Mouse (Mus musculus) left cerebral cortex, adult 18-20 months (tissue): Measurements from ENCODE around the gene Adgrf1. TPM values are rescaled to one million over a fixed set of nuclear protein-coding genes. Genes with fewer than 3 reads are reported as not detected.

Experiments
- DNase-seq, 2 experiments: peaks; one replicate each; pipeline ENCODE4 v3.0.0; 2021 to 2022; ENCODE audit warnings: low spot score in 2 of 2, mixed read lengths in 1 of 2
- total RNA-seq, 2 experiments: library from RNA; stranded (reverse); gene quantifications; 2 replicates each; pipeline ENCODE4 v1.2.3; 2021

Adgrf1 gene
- total RNA-seq, 2 experiments from 2014 or later: not detected

DNA sequence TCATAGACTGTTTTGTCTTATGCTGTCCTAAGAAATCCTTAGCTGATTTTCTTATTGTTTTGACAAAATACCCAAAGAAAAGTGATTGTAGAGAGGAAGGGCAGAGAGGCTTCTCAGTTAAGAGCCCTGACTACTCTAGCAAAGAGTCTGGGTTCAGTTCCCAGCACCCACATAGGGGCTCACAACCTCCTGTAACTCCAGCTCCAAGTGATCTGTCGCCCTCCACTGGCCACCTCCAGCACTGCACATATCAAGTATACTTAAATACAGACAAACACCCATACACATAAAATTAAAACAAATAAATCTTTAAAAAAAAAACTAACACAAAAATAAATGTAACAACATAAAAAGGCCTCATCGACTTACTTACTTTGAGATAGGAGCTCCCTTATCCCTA lies 3.5 kb upstream of the Adgrf1 start:
- DNase-seq: no peak

DNA sequence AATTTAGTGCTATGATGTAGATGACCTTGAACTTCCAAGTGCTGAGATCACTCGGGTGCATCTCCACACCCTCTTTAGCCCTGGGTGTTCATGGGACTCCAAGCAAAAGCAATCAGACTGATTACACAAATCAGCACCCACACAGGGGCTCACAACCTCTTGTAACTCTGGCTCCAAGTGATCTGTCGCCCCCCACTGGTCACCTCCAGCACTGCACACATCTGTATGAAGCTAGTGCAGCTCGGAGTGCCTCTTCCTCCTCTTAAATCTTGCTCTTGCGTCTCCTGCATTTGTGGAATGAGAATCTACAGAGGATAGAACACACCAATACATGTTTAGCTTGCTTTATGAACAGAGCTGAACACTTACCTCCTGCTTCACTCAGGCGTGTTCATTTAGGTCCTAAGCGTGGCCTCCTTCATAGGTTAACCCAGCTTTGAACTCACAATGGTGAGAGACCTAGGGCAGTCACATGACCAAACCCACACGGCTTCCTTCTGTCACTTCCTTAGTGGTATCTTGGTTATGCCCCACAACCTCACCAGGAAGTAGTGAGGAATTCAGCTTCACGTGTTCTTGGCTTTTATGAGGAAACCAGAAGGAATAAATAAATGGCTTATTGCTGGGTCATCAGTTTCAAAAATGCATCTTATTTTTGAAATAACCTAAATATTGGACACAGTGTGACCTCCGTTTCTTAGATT lies 2.9 kb upstream of the Adgrf1 start:
- no peak for DNase-seq

DNA sequence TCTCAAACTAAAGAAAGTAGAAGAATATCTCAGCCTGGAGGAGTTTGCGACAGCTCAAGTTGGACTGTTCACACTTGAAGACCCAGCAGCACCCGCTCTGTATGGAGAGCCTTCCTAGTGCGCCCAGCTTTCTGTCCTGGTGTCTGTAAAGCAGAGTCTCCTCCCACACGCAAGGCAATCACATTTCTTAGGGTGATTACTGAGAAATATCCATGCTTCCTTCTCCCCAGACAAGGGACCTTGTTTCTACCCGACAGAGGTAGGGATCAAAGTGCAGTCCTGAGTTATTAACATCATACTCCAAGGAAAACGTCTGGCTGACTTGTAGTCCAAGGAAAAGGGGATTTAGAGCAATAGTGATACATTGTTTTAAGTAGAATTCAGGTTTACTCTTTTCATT lies 6.1 kb downstream of the Adgrf1 start:
- DNase-seq: no peak

DNA sequence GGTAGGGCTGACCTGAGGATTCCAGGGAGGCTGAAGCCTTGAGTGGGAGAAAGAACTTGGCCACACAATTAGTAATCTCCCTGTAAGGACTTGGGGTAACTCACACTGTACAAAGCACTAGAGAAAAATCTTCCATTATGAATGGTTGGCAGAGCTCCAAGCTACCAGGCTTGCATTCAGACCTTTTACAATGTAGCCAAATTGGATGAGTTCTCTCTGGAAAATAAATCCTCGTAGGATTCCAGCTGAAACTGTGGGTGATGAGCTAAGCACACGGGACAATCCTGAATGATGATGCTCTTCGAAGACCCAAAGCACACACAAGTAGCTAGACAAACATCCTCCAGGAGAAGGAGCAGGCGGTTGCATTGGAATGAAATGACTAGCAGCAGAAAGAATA lies 7.1 kb downstream of the Adgrf1 start:
- DNase-seq: peak; percentile 9 to 21

DNA sequence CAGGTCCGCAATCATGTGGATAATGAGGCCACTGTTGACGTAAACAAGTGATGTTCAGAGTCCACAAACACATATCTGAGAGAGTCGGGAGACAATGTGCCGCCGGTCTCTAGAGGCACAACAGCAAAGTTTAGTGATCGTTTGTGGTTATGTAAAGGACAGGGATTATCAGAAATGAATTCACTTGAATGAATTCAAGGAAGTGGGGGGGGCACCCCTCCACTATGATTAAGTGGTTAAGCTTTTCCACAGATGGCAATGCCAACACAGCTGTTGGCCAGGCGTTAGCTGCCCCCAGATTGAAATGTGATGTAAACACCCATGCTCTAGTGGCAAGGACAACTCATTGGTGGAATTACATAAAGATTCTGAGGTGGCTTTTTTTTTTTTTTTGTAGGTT lies 9.5 kb downstream of the Adgrf1 start:
- DNase-seq: no peak

DNA sequence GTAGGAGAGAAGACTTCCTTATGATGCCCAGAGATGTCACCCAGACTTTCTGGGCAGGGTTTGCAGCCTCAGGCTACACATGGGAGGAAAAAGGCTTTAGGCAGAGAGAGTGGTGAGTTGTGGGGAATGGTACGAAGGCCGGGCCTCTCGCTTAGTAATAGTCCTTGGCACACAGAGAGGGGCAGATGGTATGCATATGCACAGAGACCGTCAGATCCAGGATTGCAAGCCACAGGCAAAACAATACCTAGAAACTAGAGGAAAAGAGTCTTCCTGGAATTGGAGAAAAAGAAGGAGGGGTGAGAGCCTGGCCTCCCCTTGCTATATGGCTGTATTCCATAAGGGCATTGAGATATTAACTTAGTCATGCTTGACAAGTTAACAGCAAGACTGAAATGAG lies 12.2 kb downstream of the Adgrf1 start:
- DNase-seq: no peak

DNA sequence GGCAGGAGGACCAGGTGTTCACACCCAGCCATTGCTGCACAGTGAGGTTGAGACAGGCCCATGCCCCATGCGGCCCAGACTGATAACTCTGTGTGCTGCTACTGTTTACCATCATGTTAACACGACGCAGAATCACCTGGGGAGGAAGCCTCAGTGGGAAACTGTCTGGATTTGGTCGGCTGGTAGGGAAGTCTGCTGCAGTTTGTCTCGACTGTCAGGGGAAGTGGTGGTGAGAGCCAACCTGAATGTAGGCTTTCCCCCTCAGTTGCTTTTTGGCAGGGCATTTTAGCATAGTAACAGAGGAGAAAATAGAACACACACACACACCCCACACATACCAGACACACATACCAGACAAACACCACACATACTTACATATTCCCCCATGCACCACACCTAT lies 12.7 kb downstream of the Adgrf1 start:
- DNase-seq: no peak

DNA sequence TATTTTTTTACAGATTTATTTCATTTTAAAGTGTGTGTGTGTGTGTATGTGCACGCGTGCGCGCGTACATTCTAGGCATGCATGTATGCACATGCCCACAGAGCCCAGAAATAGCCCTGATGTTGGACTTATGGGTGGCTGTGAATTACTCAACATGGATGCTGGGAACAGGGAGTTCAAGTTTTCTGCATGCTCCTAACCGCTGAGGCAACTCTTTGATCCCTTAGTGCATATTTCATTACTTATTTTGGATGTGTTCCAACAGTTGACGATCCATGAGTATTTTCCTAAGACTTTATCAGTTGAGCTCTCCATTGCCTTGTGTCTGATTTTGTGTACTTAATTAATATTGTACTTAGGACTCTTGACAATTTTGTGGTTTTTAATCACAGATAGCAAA lies 29.4 kb downstream of the Adgrf1 start:
- DNase-seq: no peak

DNA sequence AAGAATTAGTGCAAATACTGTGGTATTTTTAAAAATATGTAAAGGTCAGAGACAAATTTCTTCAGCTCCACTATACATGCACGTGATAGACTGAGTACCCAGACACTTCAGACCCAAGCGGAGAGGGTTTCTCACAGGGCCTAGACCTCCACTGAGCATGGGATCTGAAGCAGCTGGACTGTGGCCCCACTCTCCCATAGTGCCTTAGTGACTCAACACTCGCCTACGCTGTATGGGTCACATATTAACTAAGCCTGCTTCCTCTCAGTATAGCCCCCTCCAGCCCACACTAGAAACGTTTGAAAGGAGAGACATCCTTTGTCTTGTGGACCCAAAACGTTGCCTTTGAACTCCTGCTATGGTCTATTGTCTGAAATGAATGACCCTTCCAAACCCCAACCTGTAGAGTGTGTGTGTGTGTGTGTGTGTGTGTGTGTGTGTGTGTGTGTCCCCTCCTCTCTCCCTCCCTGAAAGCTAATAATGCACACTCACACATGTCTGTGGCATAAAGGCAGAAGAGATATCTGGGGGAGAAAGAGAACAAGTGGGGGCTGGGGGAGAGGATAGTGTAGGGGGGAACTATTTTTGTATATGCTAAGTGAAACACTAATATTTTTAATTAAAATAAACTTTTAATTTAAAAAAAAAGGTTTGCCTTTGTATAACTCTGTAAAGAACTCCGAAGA lies 56.0 kb downstream of the Adgrf1 start:
- no peak for DNase-seq

DNA sequence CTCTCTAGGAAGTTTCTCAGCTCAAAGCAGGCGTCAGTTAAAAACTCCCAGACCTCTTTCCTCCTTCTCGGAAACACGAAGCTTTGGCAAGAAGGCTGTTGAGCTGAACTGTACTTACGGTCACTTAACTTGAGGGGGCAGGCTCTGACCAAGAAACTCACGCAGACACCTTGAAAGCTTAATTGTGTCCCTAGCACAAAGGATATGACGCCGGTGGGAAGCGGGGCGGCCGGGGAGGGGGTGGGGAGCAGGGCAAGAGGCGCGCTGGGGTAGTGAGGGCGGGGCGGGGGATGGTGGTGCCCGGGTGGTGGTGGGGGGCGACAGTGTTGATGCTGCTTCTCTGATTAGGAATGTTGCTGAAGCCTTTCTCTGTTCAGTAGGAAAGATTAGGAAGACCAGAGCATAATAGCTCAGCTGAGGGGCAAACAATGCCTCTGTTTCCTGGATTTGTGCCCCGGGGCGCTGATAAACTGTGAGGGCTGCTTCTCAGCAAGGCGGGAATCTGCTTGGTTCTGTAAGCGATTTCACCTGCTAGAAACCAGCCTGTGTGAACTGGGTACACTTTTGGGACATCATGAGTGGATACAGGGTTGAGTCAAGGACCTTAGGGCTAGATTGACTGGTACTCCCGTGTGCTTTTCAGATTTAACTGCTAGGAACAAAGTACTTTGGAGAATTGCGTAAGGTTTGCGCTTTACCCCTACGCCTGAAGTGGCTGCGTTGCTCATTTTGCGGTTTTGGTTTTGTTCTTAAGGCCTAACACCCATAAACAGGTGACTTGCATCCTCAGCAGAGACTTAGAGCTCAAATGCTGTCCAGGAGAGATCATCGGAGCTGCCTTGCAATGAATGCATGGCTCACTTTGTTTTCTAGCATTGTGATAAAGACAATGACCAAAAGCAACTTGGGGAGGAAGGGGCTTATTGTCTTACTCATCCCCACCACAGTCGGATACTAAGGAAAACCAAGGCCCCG lies 56.9 kb downstream of the Adgrf1 start:
- peak in 1 of 2 experiments; percentile 6 for DNase-seq

DNA sequence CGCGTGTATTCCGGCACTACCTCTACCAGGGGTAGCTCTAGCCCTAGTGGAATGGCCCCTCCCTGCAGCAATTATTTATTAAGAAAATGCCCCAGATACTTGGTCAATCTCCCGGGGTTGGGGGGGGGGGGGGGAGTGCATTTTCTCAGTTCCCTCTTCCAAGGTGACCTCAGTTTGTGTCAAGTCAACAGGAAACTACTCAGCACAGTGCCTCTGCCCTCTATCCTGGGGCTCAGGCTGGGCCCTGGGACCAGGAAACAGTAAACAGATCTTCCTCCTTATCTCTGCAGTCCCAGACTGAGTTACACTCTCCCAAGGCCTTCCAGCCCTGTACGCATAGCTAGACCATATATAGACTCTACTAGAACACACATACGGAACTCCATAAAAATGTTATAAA lies 57.7 kb downstream of the Adgrf1 start:
- DNase-seq: no peak

DNA sequence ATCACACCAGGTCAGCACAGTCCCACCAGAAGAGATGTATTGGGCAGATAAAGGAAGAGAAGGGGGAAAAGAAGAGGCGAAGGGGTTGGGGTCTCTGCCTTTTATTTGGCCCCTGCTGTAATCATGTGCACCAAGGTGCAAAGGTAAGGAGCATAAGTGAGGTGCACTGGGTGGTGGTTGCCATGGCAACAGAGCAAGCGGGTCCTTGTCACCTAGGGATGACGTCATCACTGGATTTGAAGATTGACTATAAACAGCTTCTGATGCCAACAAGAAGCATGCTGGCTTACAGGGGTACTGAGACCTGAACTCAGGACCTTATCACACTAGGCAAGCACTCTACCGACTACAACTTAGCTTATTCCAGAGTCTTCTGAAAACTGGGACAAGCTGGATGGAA lies 59.1 kb downstream of the Adgrf1 start:
- DNase-seq: no peak

DNA sequence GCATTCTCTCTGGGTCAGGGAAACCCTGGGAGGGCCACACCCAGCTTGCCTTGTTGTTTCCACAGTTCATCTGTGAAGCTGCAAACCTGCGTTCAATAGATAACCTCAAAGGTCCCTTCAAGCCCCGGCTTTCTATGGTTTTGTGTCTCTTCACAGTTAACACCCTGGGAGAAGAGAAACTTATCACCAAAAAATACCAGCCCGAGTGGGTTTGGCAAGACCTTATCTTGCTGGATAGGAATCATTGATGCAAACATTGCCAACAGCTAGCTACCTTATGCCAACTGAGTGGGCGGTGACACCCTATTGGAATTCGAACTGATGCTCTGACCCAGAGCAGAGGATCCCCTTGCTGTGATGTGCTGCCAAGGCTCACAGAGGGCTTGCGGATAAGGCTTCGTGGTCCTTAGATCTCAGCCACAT lies 59.6 kb downstream of the Adgrf1 start:
- DNase-seq: no peak

DNA sequence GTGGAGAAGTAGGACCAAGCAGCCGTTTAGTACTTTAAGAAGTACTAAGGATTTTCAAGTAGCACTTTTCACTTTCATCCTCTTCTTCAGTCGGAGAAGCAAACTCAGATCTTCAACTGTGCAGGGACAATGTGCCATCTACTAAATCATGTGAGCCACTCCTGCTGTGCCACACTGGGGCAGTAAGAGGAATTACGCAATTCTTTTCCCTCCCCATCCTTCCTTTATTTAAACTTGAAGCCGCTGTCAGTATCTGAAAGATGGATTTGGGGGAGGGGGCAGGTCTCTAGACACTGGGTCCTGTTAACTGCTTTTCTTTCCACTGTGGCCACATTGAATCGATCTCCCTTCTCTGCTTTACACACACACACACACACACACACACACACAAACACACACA lies 62.6 kb downstream of the Adgrf1 start:
- no peak for DNase-seq

DNA sequence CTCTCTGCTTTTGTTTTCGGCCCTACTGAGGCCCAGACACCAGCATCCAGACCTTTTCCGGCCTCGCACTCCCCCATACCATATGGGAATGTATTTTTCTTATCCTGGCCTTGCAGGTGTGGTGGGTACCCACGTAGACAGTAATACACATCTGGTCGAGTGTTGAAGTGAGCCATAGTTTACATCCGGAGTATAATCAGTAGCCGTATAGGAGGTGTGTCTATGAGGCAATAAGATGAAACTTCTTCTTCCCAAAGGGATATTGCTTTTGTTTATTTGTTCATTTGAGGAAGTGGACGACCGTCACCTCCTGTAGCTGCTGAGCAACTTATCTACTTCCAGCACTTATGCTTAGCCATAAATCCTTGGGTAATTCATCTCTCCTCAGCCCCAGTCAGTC lies 63.9 kb downstream of the Adgrf1 start:
- no peak for DNase-seq

DNA sequence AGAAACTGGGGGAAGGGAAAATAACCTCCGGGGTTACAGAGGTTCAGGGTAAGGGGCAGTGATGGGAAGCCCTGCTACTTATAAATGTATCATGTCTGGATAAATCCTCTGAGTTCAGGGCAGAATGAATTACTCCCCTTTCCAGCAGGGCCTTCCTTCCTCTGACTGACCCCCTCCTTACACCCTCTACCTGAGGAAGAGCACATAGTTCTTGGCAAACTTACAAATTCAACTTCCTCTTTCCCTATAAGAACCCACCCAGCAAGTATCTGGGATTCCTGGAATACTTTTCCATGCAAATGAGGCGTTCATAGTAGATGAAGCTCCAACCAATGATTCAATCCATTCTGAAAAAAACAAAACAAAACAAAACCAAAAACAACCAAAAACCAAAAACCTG lies 67.5 kb downstream of the Adgrf1 start:
- DNase-seq: no peak

DNA sequence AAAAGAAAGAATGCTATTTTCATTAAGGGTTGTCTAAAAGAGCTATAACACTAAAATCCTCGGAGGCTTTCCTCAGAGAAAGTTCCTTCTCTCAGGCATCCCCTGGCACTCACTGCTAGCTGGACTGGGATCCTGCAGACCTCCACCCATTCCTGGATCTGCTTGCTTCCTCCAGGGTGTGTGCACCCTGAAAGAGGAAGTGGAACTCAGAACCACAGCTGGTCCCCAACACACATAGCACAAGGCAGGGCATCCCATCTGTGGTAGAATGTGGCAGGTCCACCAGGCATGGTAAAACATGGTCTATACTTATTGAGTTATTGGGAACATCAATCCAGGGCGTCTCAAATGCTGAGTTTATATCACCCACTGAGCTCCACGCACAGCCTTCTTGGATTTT lies 68.2 kb downstream of the Adgrf1 start:
- no peak for DNase-seq

DNA sequence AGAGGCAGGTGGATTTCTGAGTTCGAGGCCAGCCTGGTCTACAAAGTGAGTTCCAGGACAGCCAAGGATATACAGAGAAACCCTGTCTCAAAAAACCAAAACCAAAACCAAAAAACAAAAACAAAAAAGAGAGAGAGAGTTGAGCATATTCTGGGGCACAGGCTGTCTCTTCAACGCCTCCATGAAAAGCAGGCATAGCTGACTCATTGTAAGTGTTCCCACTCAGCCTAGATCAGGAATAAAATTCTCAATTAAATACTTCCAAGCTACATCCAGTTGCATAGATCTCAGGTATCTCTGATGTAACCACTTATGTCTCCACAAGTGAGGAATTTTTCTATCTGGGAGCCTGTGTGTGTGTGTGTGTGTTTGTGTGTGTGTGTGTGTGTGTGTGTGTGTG lies 76.4 kb downstream of the Adgrf1 start:
- peak in 1 of 2 experiments; percentile 12 for DNase-seq

DNA sequence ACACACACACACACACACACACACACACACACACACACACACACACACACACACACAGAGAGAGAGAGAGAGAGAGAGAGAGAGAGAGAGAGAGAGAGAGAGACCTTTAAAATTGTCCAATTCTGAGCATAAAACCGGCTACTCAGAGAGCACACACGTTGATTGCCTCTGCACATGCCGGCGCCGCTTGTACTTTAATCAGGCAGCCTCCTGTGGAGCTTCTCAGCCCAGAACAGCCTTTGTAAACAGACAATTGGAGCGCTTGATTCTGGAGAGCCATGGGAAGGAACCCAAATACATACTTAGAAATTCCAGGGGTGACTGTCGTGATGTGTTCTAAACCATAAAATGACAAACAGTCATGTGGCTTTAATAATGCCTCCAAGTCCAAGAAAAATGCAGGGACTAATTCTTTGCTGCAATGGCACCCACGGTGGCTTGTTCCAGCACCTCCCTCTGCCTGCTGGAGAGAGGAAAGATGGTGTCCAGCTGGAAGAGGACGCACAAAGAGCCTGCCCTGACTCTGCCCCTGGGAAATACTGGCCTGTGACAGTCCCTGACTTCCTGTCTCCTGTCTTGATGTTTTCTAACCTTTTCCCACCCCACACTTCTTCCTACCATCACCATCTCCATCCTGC lies 87.9 kb downstream of the Adgrf1 start:
- DNase-seq: no peak

DNA sequence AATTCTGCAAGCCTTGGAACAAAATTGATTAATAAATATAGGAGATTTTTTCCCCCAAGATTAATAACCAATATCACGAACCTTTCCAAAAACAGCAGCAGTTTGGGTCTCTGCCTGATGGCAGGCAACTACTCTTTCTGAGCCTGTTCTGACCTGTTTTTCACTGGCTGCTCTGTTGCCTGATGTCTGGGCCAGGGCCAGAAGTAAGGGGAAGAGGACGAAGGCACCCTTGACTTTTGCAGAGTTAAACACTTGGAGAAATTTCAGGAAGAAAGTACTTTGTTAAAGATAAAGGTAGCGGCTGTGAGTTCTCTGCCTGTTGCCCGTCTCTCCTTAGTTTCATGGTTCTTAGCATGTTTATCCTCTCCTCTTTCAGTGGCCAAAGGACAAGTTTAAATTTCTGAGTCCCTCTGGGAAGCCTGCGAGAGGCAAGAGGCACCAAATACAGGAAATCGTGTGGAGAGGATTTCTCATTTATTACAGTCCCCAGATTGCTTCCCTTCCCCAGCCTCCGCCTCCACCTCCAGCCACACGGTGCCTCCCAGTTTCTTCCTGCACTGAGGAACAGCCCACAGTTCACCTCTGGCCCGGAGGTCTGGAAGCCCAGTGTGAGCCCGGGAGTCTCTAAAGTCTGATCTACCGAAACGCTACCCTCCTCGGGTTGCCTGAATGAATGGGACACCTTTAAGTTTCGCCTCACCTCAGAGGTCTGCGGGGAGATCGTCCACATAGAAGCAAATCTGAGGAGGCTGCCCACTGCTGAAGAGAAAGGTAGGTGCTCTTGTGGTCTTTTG lies 89.9 kb downstream of the Adgrf1 start, which contains the start of gene Adgrf5:
Gene Adgrf5, plus strand, starts transcription at position 626 of the 794 bp plus-strand sequence.
- no peak for DNase-seq
